Comparison of ENCODE assay signal across 34 mouse cellular contexts in the genomic region with DNA sequence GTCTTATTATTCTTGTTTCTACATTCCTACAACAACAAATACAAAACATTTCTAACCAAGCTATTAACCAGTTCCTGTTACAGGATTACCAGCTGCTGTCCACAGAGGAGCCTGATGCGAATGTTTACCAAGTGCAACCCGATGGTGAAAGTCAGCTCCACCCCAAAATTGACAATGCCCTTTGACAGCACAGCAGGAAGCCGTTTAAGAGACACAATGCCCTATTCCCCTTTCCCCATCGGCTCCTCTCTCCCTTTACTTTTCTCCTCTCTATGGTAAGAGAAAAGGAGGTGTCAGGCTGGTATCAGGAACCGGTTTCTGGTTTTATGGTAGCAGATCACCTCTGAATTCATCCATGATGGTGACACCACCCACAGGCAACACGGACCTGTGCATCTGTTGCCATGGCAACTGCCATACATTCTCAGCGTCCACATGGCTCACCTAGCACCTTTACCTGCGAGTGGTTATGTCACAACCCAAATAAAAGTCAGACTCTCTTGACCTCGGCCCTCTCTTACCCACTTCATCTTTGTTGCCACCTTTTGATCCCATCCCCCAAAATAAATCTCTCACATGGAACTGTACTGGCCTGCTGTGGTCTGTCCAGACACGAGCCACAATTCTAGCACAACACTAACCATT. TPM values are rescaled to one million over a fixed set of nuclear protein-coding genes. Genes with fewer than 3 reads are reported as not detected.
A peak's percentile ranks its signal among the peaks of the same experiment; 100 is the strongest.
DNase-seq lines count a peak whose midpoint lies in the region; ATAC-seq lines count a peak whose summit lies in the region.
"Had no signal": no experiment of that assay in that cellular context is flagged by ENCODE, and none has a peak within 500 bp of the region (broad histone marks: within the 10 kb centered on the region; RNA-seq: fewer than 3 reads in every experiment).

No protein-coding gene starts in this region.

- no peaks in the 10 kb centered on the region for H3K27me3 ChIP-seq in midbrain, embryonic 14.5 days (ENCODE audit: control insufficient read depth, insufficient read depth, low read length)
- no peaks in the 10 kb centered on the region for H3K27me3 ChIP-seq in midbrain, embryonic 16.5 days (ENCODE audit: control insufficient read depth, insufficient read depth, low read depth, low read length)

- DNase-seq in heart, adult 11 months, result peak; percentile 56
- DNase-seq in heart, postnatal 14 days, result no peak
- DNase-seq in midbrain, embryonic 14.5 days, result peak; percentile 16
- peak; percentile 67 for DNase-seq in R1 (ENCODE audit: low read depth, low spot score)
- DNase-seq in lung, adult 18-20 months, result no peak
- no peak for DNase-seq in gastrocnemius, adult 8-10 months (ENCODE audit: low spot score in 2 of 2)
- DNase-seq: adrenal gland, adult 2 months; adrenal gland, postnatal 25 days; cerebellum, adult 11-12 months; cerebellum, adult 9-10 months; cerebellum, postnatal 14 days; forebrain, postnatal 0 days; gastrocnemius, adult 2 months; gastrocnemius, postnatal 25 days; heart, adult 2 months; heart, postnatal 4 days; kidney, adult 11 months had no signal

- intact Hi-C loops in heart, postnatal 14 days (cut with DNase I), result no loop called here

- no peak overlapping the region for H3K27ac ChIP-seq in midbrain, embryonic 14.5 days (replicated peaks; ENCODE audit: low read depth, low read length)
- no peak overlapping the region for H3K27ac ChIP-seq in midbrain, embryonic 16.5 days (ENCODE audit: low read length)
- H3K27ac ChIP-seq: gastrocnemius, adult 2 months; heart, adult 2 months; hindbrain, embryonic 14.5 days; hindbrain, postnatal 0 days had no signal

- H3K4me1 ChIP-seq in midbrain, embryonic 14.5 days (ENCODE audit: control insufficient read depth, insufficient read depth, low read length), result no peaks in the 10 kb centered on the region
- H3K4me1 ChIP-seq in midbrain, embryonic 16.5 days (ENCODE audit: control insufficient read depth, insufficient read depth, low read length), result no peaks in the 10 kb centered on the region

- no peaks in the 10 kb centered on the region for H3K36me3 ChIP-seq in midbrain, embryonic 14.5 days (ENCODE audit: control insufficient read depth, insufficient read depth, low read length)
- no peaks in the 10 kb centered on the region for H3K36me3 ChIP-seq in midbrain, embryonic 16.5 days (ENCODE audit: control insufficient read depth, insufficient read depth, low read length)

- no peak overlapping the region for H3K4me3 ChIP-seq in midbrain, embryonic 14.5 days (replicated peaks; ENCODE audit: low read depth, low read length)
- H3K4me3 ChIP-seq in midbrain, embryonic 16.5 days (ENCODE audit: low read depth, low read length), result no peak overlapping the region
- H3K4me3 ChIP-seq: gastrocnemius, adult 2 months; heart, adult 2 months had no signal

- H3K9ac ChIP-seq in midbrain, embryonic 14.5 days (replicated peaks; ENCODE audit: low read length), result no peak overlapping the region
- no peak overlapping the region for H3K9ac ChIP-seq in midbrain, embryonic 16.5 days (ENCODE audit: low read depth, low read length)
- H3K9ac ChIP-seq: forebrain, postnatal 0 days; hindbrain, embryonic 14.5 days had no signal

- ATAC-seq in midbrain, embryonic 14.5 days (ENCODE audit: low FRiP score, low TSS enrichment), result no peak
- ATAC-seq in midbrain, embryonic 16.5 days, result no peak
- 0 out of 2 replicates have a peak, but pooled peaks have one; percentile 39 for ATAC-seq in erythroblast, adult 5-6 weeks (replicated peaks; ENCODE audit: low FRiP score, poor library complexity, severe bottlenecking)
- ATAC-seq: forebrain, embryonic 14.5 days; forebrain, postnatal 0 days; hindbrain, postnatal 0 days; inflammation-experienced regulatory T-cells, adult 6 months had no signal

- 41% methylated on average over 10 of the region's 10 CpGs for WGBS in midbrain, embryonic 14.5 days
- WGBS in midbrain, embryonic 16.5 days, result 37% methylated on average over 10 of the region's 10 CpGs

- H3K9me3 ChIP-seq in midbrain, embryonic 14.5 days (ENCODE audit: control insufficient read depth, low read length), result no peaks in the 10 kb centered on the region
- H3K9me3 ChIP-seq in midbrain, embryonic 16.5 days (replicated peaks; ENCODE audit: control insufficient read depth, low read length, poor library complexity, severe bottlenecking), result no peaks in the 10 kb centered on the region

- H3K4me2 ChIP-seq in midbrain, embryonic 14.5 days (ENCODE audit: low read length), result no peak overlapping the region
- no peak overlapping the region for H3K4me2 ChIP-seq in midbrain, embryonic 16.5 days (ENCODE audit: low read length)
- H3K4me2 ChIP-seq: heart, embryonic 11.5 days; hindbrain, embryonic 14.5 days had no signal

RNA-seq across cellular contexts. Expression of a gene that starts 43.4 kb away (rescaled TPM):
- total RNA-seq in heart, postnatal 14 days (2021), result under 1 TPM; 0.29 to 0.61 TPM
- polyA plus RNA-seq in midbrain, embryonic 14.5 days (2014; fragmentation: Nextera tagmentation; extraction: Ambion mirVana), result 0.38 TPM in 1 of 2 replicates, not detected in the other
- 0.34 and 0.45 TPM in 2 replicates for polyA plus RNA-seq in midbrain, embryonic 16.5 days (2015; fragmentation: Nextera tagmentation; extraction: Ambion mirVana)
- total RNA-seq in erythroblast, adult 5-6 weeks (2015; ENCODE audit: low replicate concordance), result not detected in 2 replicates
- not detected in 2 replicates for total RNA-seq in erythroblast, adult 5-6 weeks (2017; ENCODE audit: low replicate concordance)
- total RNA-seq in gastrocnemius, adult 8-10 months (2022), result not detected
- total RNA-seq: adrenal gland, adult 2 months; forebrain, postnatal 0 days; gastrocnemius, adult 2 months; gastrocnemius, postnatal 25 days; hindbrain, postnatal 0 days had no signal
- polyA plus RNA-seq: adrenal gland, adult 2 months; embryonic facial prominence, embryonic 11.5 days; embryonic facial prominence, embryonic 14.5 days; forebrain, embryonic 14.5 days; forebrain, postnatal 0 days; gonadal fat pad, adult 2 months; heart, adult 2 months; heart, embryonic 14.5 days; heart, postnatal 0 days; inflammation-experienced regulatory T-cells, adult 6 months had no signal

RNA-seq across cellular contexts. Expression of a gene that starts 46.7 kb away (rescaled TPM):
- total RNA-seq in heart, postnatal 14 days (2021), result not detected
- polyA plus RNA-seq in midbrain, embryonic 14.5 days (2014; fragmentation: Nextera tagmentation; extraction: Ambion mirVana), result not detected in 2 replicates
- polyA plus RNA-seq in midbrain, embryonic 16.5 days (2015; fragmentation: Nextera tagmentation; extraction: Ambion mirVana), result not detected in 2 replicates
- total RNA-seq in erythroblast, adult 5-6 weeks (2015; ENCODE audit: low replicate concordance), result not detected in 2 replicates
- total RNA-seq in erythroblast, adult 5-6 weeks (2017; ENCODE audit: low replicate concordance), result not detected in 2 replicates
- total RNA-seq in gastrocnemius, adult 8-10 months (2022), result not detected
- total RNA-seq: adrenal gland, adult 2 months; adrenal gland, postnatal 25 days; forebrain, postnatal 0 days; gastrocnemius, adult 2 months; gastrocnemius, postnatal 25 days; heart, postnatal 4 days; hindbrain, postnatal 0 days; MEL had no signal
- polyA plus RNA-seq: adrenal gland, adult 2 months; brain, embryonic 14.5 days; embryonic facial prominence, embryonic 11.5 days; embryonic facial prominence, embryonic 14.5 days; forebrain, embryonic 11.5 days; forebrain, embryonic 14.5 days; forebrain, postnatal 0 days; frontal cortex, adult 2 months; gonadal fat pad, adult 2 months; heart, adult 2 months; heart, embryonic 11.5 days; heart, embryonic 14.5 days; heart, postnatal 0 days; hindbrain, embryonic 11.5 days; hindbrain, embryonic 14.5 days; inflammation-experienced regulatory T-cells, adult 6 months had no signal

RNA-seq across cellular contexts. Expression of a gene that starts 55.4 kb away (rescaled TPM):
- under 1 TPM; 0.29 to 0.55 TPM for total RNA-seq in heart, postnatal 14 days (2021)
- 8.7 and 11.9 TPM in 2 replicates for polyA plus RNA-seq in midbrain, embryonic 14.5 days (2014; fragmentation: Nextera tagmentation; extraction: Ambion mirVana)
- 13.5 and 13.7 TPM in 2 replicates for polyA plus RNA-seq in midbrain, embryonic 16.5 days (2015; fragmentation: Nextera tagmentation; extraction: Ambion mirVana)
- not detected in 2 replicates for total RNA-seq in erythroblast, adult 5-6 weeks (2015; ENCODE audit: low replicate concordance)
- not detected in 2 replicates for total RNA-seq in erythroblast, adult 5-6 weeks (2017; ENCODE audit: low replicate concordance)
- 10 to 100 TPM; 22.0 to 44.3 (median 33.9) TPM for total RNA-seq in gastrocnemius, adult 8-10 months (2022)

Comparison
In these comparisons a context has a peak if more than half of its experiments do, and no peak if none do; other contexts are left out.
1. DNase-seq: peak in heart, adult 11 months (single experiment), midbrain, embryonic 14.5 days (single experiment) and R1 (single experiment); none in heart, postnatal 14 days (0 of 2), lung, adult 18-20 months (0 of 2) and gastrocnemius, adult 8-10 months (0 of 2).
2. RNA of a gene that starts 55.4 kb away (total RNA-seq): 22.0 to 44.3 TPM in gastrocnemius, adult 8-10 months; 0.29 to 0.55 TPM in heart, postnatal 14 days and not detected in erythroblast, adult 5-6 weeks; every median in the first group is over 10 times any median in the second.